Comparison of ENCODE assay signal across 8 mouse cellular contexts in the genomic region with DNA sequence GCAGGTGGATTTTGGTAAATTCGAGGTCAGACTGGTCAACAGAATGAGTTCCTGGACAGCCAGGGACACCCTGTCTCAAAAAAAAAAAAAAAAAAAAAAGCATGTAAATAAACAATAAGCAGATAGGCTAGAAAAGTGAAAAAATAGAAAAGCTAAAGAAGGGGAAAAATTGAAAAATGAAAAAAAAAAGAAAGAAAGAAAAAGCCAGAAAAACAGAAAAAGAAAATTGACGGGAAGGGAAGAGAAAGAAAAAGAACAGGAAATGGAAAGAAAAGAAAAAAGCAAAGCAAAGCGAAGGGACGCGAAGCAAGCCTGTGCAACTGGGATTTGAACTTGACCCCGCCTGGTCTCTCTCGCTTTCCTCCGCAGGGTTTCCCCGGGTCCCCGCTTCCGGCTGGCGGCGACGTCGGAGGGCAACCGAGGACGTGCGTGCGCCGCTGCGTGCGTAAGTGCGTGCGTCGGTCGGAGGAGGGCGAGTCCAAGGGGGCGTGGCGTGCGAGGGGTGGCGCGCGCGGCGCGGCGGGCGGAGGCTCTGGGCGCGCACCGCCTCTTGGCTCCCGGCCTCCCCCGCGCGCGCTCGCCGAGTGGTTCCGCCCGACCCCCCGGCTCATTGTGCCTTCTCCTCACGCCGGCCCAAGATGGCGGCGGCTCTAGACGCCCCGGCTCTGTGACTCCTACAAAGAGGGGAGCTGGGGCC. TPM values are rescaled to one million over a fixed set of nuclear protein-coding genes. Genes with fewer than 3 reads are reported as not detected.
DNase-seq lines count a peak whose midpoint lies in the region; ATAC-seq lines count a peak whose summit lies in the region.

A gene (plus strand): TSS at position 613 of the 697 bp plus-strand sequence.

- no peaks in the 10 kb centered on the region for H3K27me3 ChIP-seq in heart, embryonic 13.5 days (replicated peaks)
- no peaks in the 10 kb centered on the region for H3K27me3 ChIP-seq in liver, embryonic 12.5 days (replicated peaks)
- H3K27me3 ChIP-seq in stomach, embryonic 15.5 days (replicated peaks): no peaks in the 10 kb centered on the region

- peaks cover 71% of the 10 kb centered on the region for H3K4me1 ChIP-seq in heart, embryonic 13.5 days
- H3K4me1 ChIP-seq in liver, embryonic 12.5 days: peaks cover 73% of the 10 kb centered on the region
- H3K4me1 ChIP-seq in stomach, embryonic 15.5 days: peaks cover 42% of the 10 kb centered on the region

- H3K4me3 ChIP-seq in heart, embryonic 13.5 days: peak within 1 kb of the TSS; percentile 96
- peak within 1 kb of the TSS; percentile 97 for H3K4me3 ChIP-seq in liver, embryonic 12.5 days
- peak within 1 kb of the TSS; percentile 97 for H3K4me3 ChIP-seq in stomach, embryonic 15.5 days (replicated peaks)

- peak within 1 kb of the TSS; percentile 87 for H3K27ac ChIP-seq in heart, embryonic 13.5 days (replicated peaks)
- peak within 1 kb of the TSS; percentile 87 for H3K27ac ChIP-seq in liver, embryonic 12.5 days
- H3K27ac ChIP-seq in stomach, embryonic 15.5 days: peak within 1 kb of the TSS; percentile 79

- peak; percentile 100 for DNase-seq in CD4-positive helper T cell, adult 2 months (ENCODE audit: low read depth, low spot score)
- DNase-seq in brain, embryonic 18.5 days (ENCODE audit: low read depth, low spot score): peak; percentile 91
- DNase-seq in kidney, postnatal 10 days: peak; percentile 99
- DNase-seq in natural killer cell, adult 2 months (ENCODE audit: low spot score in 2 of 2): peak; percentile 97 to 99

- H3K36me3 ChIP-seq in heart, embryonic 13.5 days: no peaks in the 10 kb centered on the region
- 0 out of 2 replicates have a peak, but pooled peaks cover 2% of the 10 kb centered on the region for H3K36me3 ChIP-seq in liver, embryonic 12.5 days
- H3K36me3 ChIP-seq in stomach, embryonic 15.5 days: no peaks in the 10 kb centered on the region

- ATAC-seq in erythroid progenitor cell, adult 5-6 weeks (replicated peaks; ENCODE audit: low FRiP score, poor library complexity, severe bottlenecking): peak; percentile 86
- ATAC-seq in heart, embryonic 13.5 days (ENCODE audit: extremely low read depth, insufficient number of reproducible peaks, low FRiP score, low TSS enrichment): peak; percentile 84
- peak; percentile 90 for ATAC-seq in liver, embryonic 12.5 days
- peak; percentile 93 for ATAC-seq in stomach, embryonic 15.5 days (ENCODE audit: insufficient read depth, low FRiP score, low read depth)

- H3K4me2 ChIP-seq in heart, embryonic 13.5 days: peak within 1 kb of the TSS; percentile 98
- peak within 1 kb of the TSS; percentile 87 for H3K4me2 ChIP-seq in liver, embryonic 12.5 days
- H3K4me2 ChIP-seq in stomach, embryonic 15.5 days: peak within 1 kb of the TSS; percentile 84

- under 1% methylated on average over 53 of the region's 57 CpGs for WGBS in heart, embryonic 13.5 days
- 1% methylated on average over 55 of the region's 57 CpGs for WGBS in liver, embryonic 12.5 days (ENCODE audit: insufficient replicate concordance)
- 1% methylated on average over 50 of the region's 57 CpGs for WGBS in stomach, embryonic 15.5 days

- H3K9ac ChIP-seq in heart, embryonic 13.5 days: peak within 1 kb of the TSS; percentile 99
- H3K9ac ChIP-seq in liver, embryonic 12.5 days: peak within 1 kb of the TSS; percentile 96
- H3K9ac ChIP-seq in stomach, embryonic 15.5 days: peak within 1 kb of the TSS; percentile 88

- H3K9me3 ChIP-seq in heart, embryonic 13.5 days: no peaks in the 10 kb centered on the region
- H3K9me3 ChIP-seq in liver, embryonic 12.5 days (replicated peaks): no peaks in the 10 kb centered on the region
- no peaks in the 10 kb centered on the region for H3K9me3 ChIP-seq in stomach, embryonic 15.5 days

RNA-seq across cellular contexts. Expression of the gene that starts here (rescaled TPM):
- total RNA-seq in erythroid progenitor cell, adult 5-6 weeks (2015; ENCODE audit: low replicate concordance): 69.6 and 105 TPM in 2 replicates
- total RNA-seq in erythroid progenitor cell, adult 5-6 weeks (2017; ENCODE audit: low replicate concordance): 51.7 and 61.7 TPM in 2 replicates
- 17.9 and 19.1 TPM in 2 replicates for polyA plus RNA-seq in heart, embryonic 13.5 days (2015; fragmentation: Nextera tagmentation; extraction: Ambion mirVana)
- 15.7 TPM in 2 replicates for polyA plus RNA-seq in liver, embryonic 12.5 days (2016; fragmentation: Nextera tagmentation; extraction: Ambion mirVana)
- 17.3 and 17.4 TPM in 2 replicates for polyA plus RNA-seq in stomach, embryonic 15.5 days (2015; fragmentation: Nextera tagmentation; extraction: Ambion mirVana)

Comparison
In these comparisons a context has a peak if more than half of its experiments do, and no peak if none do; other contexts are left out.
1. Peak in every context shown above with its lines: DNase-seq, ATAC-seq, H3K4me3 ChIP-seq and H3K27ac ChIP-seq.